Mouse (Mus musculus): Measurements from ENCODE around the gene Ispd.

GRCm38 (mm10) chr12:36386991-36387390 lies 5.7 kb downstream of the Ispd start:
- TF ChIP-seq CTCF (IDR thresholded peaks at IDR 0.05; ENCODE audit: insufficient read depth, low read length): no peak
- no peak for TF ChIP-seq POLR2A (IDR thresholded peaks at IDR 0.05; ENCODE audit: borderline replicate concordance, extremely low read depth, low read depth, low read length)
